Mouse (Mus musculus) testis, adult 2 months (tissue): ENCODE measurements at regions not wholly inside any gene's neighbourhood (a gene's known extent, or its start where the extent isn't known, plus 50 kb on each side); places are given as distances from the start of the nearest gene placed in this dataset.

Experiments used
- CTCF ChIP-seq: fragments of 200-500 bp; IDR thresholded peaks from 2 replicates; pipeline ENCODE4 v1.5.1; 2012; ENCODE audit warnings: low read depth, mild to moderate bottlenecking, inconsistent platforms, low read length, moderate library complexity; ENCODE audit not compliant: control insufficient read depth, insufficient read depth, insufficient replicate concordance
- POLR2A ChIP-seq: fragments of 200-500 bp; IDR thresholded peaks from 2 replicates; pipeline ENCODE4 v1.6.1; 2012; ENCODE audit warnings: low read depth, mild to moderate bottlenecking, inconsistent platforms, low read length, moderate library complexity; ENCODE audit not compliant: control insufficient read depth

GRCm38 (mm10) chr2:57807911-57808310, 189.8 kb upstream of the Galnt5 start:
- TF ChIP-seq POLR2A (no peak), CTCF (no peak)
